Mouse (Mus musculus) naive thymus-derived CD4-positive, alpha-beta T cell, adult 2 months (primary cell): ENCODE measurements at regions not wholly inside any gene's neighbourhood (a gene's known extent, or its start where the extent isn't known, plus 50 kb on each side); places are given as distances from the start of the nearest gene placed in this dataset.

ENCODE experiments used
- DNase-seq: peaks from one replicate; pipeline ENCODE4 v3.0.0-alpha.2; 2011; ENCODE audit warnings: low read depth

DNA sequence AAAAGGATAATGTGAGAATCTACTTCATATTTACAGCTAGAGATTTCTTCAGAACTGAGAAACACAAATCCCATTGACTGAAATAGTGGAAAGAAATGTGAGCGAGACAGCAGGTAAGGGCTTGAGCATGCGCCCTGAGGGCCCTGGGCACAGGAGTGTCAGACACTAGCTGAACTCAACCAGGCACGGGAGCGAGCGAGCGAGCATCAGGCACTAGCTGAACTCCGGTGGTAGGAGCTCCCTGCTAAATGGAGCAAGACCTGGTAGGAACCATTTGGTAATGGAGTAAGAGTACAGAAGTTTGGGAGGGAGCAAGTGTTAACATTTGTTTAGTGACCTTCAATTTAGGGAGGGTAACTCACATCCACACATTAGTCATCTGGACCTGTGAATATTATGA, 654.7 kb downstream of the Adgrl2 start:
- DNase-seq, result no peak

DNA sequence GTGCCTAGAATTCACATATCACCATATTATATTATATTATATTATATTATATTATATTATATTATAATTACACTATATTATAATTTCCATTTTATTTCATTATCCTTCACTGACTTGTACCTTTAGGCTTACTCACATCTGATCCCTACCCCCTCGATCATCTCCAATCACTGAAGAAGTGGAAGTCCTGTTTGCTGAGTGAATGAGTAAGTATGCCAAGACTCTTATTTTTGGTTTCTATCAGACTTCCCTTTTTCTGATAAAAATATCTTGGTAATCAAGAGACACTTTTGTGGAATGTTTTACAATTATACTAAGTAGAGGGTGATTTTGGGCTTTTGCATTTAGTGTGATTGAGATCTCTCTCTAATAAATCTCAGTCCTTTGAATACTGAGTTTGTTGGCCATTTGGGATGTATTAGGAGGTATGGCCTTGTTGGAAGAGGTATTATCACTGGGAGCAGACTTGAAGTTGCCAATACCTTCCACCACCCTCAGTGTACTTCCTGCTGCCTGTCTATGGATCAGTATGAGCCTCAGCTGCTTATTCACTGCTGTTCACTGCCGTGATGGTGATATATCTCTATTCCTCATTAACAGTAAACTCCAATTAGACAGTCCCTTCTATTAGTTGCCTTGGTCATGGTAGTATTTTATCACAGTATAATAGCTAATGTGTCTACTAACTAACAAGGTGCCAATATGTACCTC, 665.3 kb downstream of the Adgrl2 start:
- no peak for DNase-seq

DNA sequence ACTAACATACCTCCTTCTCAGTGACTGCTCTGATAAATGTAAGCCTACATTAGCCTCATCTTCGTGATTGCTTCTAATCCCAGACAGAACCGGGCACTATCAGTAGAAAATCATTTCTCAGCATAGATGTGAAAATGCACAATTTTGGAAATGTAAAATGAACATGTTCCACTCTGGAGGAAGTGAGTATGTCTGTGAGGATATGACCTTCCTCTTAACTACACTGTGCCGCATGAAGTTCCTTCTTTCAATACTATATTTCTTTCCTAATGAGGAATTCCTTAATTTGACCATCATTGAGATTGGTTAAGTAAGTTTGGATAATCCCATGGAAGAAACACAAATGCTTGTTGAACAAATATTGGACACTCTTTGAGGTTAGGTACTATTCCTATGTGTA, 668.5 kb downstream of the Adgrl2 start:
- DNase-seq, result no peak

DNA sequence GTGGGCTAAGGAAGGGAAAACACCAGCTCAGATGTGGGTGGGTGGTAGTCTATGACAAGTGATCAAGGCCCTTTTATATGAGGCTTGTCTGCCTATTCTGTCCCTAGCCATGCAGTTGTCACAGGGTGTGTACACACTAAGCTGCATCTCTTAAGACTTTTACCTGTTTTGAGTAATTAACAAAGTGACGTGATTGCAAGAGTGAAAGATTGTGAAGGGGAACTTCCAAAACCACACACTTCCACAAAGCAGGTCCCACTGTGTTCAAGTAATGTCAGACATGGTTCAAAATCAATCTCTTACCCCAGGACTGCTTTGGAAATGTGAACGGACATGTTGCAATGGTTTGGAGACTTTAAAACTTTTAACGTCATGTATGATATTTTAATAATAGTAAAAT, 674.2 kb downstream of the Adgrl2 start:
- DNase-seq, result no peak

DNA sequence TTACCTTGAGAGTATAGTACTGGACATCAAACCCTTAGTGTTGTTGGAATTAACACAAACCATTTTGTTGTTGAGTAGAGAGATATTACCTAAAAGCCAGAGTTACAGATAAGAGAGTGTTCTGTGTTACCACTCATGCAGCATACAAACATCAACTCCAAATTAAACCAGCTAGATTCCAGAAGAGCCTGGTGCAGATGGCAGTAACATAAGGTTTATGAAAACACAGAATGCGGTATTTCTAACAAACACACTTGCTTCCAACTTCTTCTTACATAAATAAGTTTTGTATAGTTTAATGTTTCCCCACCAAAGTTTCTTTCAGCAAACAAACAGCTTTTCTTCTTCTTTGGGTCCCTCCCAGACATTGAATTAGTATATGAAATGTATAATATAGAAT, 675.1 kb downstream of the Adgrl2 start:
- DNase-seq, result no peak

DNA sequence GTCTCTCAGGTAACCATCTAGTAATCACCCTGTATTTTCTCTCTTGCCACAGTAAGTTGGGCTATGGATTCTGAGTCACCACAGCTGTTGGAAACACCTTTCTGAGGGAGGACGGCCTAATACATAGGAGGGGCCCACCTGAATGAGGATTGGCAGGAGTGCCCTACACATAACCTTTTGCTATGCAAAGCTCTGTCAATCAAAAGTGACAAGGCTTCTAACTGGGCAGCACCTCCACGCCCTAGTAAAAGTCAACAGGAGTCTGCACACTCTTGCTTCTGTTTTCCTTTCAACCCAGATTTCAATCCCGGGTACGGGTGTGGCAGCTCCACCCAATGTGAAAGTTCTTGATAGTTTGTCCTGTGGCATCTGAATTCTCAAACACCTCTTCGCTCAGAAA, 694.8 kb downstream of the Adgrl2 start:
- no peak for DNase-seq

DNA sequence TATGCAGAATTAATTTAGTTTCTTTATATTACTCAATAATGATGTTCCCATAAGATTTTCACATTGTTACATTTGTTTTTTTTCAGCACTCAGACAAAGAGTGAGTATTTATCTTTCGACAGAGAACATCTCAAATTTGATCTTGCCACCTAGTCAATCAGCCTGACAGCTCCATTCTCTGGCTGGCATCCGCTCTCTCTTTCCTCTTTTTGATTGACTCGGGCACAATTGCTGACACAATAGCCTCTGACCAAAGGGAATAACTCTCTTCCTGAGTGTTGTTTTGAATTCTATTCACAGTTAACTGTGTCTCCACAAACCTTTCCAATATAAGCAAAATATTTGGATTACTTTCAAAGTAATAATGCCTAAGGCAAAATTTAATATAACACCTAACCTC, 711.4 kb downstream of the Adgrl2 start:
- no peak for DNase-seq

DNA sequence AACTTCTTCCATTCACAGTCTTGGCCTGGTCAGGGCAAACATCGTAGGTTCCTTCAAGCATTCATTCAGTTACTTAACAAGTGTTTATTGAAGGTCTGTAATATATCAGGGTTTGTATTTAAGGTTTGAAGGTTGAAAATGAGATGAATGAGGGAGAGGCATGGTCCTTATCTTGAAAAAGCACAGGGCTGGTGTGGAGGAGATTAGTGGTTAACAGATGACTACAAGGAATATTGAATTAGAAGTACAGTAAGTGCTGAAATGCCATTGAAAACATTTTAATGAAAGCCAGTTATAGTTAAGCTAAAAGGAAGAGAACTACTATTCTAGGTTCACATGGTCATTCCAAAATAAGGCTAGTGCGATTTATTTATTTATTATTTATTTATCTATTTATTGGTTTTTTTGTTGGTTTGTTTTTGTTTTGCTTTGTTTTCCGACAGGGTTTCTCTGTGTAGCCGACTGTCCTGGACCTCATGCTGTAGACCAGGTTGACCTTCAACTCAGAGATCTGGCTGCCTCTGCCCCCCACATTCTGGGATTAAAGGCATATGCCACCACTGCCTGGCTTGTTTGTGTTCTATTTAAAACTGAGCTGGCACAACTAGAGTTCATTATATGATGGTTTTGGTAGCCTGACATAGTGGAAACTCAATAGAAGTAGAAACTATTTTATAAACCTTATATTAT, 718.1 kb downstream of the Adgrl2 start:
- no peak for DNase-seq

DNA sequence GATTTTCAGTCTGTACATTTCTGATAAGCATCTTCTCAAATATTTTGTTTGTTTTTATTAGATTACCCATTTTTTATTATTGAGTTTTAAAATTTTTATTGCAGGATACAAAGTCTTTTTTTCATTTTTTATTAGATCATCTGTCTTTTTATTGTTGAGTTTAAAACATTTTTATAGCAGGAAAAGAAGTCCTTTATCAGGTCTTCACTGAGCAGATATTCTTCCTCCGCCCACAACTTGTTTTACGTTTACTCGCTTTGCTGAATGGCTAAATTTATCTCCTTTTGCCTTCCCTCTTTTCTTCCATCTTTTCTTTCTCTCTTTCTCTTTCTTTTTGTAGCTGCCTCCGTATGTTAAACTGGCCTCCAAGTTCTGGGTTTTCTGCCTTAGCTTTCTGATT, 721.5 kb downstream of the Adgrl2 start:
- no peak for DNase-seq

DNA sequence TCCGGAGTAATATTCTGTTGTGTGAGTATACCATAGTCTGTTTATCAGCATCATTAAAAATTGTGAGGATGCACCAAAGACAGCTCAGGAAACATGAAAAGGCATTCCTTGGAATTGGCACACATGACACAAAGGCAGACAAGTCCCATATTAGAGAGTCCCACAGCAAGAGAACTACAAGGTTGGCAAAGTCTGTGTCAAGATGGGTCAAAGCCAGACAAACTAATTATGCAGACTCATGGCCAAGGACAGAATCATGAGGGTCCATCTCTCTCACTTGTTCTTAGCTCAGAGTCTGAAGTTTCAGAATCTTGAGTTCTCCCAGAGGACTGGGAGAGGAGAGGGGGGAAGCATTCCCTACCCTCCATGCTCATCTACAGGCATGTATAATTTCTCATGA, 731.1 kb downstream of the Adgrl2 start:
- no peak for DNase-seq

DNA sequence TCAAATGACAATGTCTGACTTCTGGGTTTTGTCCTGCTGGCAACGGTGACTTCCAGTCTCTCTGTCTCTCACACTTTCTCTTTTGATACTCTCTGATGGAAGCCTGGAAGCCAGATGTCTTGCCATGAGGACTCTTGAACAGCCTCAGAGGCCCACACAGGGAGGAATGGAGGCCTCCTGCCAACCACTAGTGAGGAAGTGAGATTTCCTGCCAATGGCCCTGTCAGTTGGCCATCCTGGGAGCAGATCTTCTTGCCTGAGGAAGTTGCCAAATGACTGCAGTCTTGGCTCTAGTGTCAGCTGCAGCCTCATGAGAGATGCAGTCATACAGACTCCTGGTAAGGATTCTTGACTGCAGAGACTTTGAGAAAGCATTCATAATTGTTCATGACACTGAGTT, 741.7 kb downstream of the Adgrl2 start:
- DNase-seq, result no peak

DNA sequence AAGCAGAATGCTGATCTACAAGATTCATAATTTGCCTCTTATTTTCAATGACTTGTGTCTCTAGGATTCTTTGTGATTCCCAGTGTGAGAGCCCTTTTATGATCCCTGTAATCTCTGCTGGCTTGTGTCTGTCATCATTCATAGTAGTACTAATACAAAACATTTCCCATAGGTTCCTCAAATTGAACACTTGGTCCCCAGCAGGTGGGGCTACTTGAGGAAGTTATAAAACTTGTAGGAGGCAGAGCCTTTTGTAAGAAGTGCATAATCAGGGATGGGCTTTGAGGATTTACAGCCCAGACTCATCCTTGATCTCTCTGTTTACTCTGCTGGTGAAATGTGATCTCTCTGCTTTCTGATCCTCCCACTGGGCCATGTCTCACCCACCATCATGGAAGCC, 743.6 kb downstream of the Adgrl2 start:
- no peak for DNase-seq

DNA sequence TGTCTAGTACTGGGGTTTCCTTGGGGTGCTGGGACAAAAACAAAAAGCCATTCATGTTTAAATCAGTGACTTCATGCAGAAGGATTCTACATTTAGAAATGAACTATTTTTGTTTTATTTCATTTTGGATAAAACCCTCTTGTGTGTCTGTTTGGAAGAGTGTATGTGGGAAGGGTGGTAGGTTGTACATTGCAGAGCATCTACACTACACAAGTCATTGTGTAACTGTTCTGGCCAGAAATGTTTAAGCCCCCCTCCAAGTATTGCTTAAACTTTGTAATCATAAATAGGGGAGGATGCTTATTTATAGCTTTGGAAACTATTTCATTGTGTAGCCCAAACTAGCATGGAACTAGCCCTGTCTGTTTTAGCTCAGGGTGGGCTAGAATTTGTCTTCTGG, 752.3 kb downstream of the Adgrl2 start:
- no peak for DNase-seq

DNA sequence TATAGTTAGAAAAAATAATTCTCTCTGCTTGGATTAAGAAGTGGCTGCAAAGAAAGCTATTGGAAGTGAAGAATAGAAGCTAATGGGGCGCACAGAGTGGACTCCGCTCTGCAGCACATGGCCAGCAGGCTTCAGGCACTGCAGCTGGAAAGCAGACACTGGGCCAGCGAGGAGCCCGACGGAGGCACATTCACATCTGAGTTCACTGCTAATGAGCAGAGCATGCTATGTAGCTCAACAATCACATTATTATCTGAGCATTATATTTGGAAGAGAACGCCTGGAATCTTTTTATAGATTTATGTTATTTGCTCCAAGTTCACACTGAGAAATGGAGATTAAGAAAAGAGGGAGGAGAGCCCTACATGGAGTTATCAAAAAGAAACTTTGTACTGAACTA, 752.8 kb downstream of the Adgrl2 start:
- DNase-seq, result no peak

DNA sequence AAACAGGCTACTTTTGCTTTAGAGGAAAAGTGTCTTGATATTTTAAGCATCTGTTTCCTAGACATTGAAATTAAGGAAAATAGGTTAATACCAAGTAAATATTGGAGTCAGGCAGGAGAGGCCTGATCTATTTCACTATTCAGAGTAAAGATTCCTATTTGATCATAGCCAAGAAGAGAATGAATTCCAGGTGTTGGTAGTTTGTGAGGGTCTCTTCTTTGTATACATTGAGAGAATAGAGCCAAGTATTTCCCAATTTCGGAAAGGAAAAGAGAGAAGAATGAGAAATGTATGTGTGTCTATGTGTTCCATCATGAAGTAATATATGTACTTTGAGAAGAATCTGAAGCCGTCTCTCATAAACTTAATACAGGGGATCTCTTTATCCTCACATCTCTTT, 756.7 kb downstream of the Adgrl2 start:
- DNase-seq, result no peak

DNA sequence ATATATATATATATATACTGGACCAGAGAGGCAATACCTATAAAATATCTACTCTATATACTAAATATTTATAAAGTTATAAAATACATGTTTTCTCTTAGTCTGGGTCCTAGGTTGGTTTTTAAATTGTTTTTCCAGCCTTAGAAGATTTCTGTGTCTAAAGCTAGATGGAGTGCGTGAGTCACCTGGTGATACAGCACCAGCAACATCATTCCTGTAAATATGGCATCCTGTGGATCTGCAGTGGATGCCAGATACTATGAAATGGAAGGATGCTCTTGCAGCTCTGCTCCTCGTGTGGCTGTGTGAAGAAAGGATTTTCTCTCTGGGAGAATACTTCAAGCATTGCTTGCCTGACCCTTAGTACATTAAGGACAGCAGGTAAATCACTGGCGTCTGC, 761.2 kb downstream of the Adgrl2 start:
- DNase-seq, result no peak

DNA sequence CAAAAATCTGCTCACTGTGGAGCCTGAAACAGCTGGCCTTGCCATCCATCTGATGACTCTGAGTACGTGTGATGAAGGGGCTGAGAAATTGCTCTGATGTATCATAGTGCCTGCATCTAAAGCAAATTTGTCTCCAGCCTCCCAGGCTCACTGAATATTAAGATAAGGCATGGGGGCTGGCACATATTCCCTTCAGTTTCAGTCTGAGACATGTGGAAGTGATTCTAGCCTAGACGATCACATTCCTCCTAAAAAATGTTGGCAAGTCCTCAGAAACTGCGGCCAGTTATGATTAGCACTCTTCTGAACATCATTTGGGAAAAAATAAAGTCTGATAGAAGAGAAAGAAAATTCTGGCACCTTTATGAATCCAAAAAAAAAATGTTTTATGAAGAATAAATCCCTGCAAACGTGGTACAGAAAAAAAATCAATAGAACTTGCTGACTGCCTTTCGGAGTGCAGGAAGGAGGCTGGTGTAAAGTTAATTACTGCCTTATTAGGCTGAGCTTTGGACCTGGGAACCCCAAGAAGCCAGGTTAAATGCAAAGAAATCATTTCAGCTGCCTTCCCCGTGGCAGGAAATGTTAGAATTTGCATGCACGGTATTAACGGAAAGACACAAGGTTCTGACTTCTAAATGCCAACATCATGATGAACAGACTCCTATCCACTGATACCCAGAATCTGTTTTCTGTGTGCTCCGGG, 762.2 kb downstream of the Adgrl2 start:
- no peak for DNase-seq

DNA sequence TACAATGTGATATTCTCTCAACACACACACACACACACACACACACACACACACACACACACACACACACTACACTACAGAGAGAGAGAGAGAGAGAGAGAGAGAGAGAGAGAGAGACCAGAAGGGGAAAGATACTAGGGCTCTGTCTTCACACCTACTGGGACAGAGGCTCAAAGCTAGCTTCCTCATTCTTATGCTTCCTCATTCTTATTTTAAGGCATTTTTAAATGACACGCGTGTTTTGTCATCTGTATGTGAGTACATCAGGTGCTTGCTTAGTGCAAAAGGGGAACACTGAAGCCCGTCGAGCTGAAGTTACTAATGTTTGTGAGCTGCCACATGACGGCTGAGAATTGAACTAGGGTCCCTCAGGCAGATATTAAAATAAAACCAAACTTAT, 769.5 kb downstream of the Adgrl2 start:
- DNase-seq, result no peak

DNA sequence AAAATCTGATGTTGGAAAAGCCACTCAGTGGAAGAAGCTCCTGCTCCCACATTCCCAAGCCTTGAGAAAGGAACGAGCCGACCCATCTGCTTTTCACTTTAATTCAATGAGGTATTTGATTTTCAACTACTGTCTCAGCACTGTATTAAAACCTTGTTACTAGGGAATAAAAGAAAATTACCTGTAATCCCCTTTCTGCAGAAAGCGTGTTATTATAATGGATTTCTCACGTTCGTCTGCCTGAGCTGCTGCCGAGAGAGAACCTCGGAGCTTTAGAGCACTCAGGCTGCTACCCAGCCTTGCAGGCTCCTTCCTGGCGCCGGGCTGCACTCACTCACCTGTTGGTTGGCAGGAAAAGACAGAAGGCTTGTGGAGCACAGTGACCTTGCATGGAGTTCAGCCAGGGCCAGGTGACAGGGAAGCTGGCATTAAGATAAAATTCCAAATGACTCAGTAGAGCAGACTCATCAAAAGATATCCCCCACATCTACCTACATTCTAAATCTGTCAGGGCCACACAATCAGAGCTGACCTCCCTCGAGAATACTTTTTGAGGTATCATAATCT, 770.2 kb downstream of the Adgrl2 start:
- DNase-seq, result no peak

DNA sequence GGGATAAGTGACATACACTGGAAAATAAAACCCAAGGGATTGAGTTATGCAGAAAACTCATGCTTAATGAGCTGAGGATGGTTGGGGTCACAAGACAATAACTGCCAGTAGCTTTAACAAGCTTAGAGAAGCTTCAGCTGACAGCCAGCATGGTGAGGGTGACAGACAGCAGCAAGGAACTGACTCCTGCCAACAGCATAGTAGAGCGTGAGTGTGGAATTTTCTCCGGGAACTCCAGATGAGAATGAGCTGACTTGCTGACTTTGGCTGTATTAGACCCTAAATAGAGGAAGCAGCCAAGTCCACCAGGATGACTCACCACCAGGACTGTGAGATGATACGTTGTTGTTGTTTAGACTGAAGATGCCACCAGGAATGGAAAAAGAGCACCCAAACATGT, 788.2 kb downstream of the Adgrl2 start:
- no peak for DNase-seq

DNA sequence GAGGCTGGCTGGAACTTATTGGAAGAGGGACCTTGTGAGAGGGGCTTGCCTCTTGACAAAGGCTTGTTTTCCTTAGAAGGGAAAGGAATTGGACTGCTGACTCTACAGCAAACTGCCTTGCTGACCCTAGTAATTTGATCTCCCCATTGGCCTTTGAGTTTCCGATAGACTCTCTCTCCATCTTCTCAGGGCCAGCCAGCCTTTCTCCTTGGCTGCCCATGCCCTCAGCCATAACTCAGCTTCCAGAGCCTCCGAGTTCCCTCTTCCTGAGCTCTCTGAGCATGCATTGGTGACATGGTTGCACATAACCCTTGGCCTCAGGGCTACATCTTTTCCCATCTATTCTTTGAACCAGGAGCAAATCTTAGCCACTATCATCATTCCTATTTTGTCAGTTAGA, 803.7 kb downstream of the Adgrl2 start:
- no peak for DNase-seq

DNA sequence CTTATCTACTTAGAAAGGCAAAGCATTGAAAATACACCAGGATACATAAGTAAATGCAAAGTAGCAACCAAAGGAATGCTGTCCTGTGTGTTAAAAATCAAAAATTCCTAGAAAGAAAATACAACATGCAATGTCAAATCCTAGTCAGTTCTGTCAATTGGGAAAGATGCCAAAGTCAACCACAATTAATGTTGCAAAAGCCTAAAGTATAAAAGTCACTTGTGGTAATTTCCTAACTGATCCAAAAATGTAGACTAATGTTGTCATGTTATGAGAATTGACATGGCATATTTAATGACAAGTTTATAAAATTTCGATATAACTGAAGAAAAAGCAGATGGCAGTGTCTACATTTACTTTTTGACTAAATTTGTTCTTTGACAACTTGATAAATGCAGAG, 822.8 kb downstream of the Adgrl2 start:
- no peak for DNase-seq

DNA sequence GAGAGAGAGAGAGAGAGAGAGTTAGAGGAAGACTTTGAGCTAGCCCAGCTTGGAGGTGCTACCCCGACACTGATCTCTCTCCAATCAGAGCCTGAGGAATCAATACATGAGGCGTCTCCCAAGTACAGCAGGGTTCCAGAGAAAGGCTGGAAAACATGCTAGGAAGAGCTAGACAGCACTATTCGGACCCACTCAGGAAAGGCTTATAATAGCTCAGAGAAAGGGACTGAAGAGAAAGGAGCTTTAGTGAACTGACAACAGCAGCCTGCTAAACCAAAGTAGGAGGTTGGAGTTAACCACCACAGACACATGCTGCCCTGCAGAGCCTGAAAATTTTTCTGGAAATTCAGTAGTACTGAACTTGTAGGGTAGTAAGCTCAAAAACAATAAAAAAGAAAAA, 831.3 kb downstream of the Adgrl2 start:
- DNase-seq, result no peak
